Mouse (Mus musculus) kidney, embryonic 15.5 days (tissue): ENCODE data around the gene Pax5. TPM values are rescaled to one million over a fixed set of nuclear protein-coding genes. Genes with fewer than 3 reads are reported as not detected.

Experiments used
- ATAC-seq: fragments of 200-750 bp; cut with Nextera tagmentation; replicated peaks from 2 replicates; pipeline ENCODE4 v1.8.0; 2017; ENCODE audit warnings: moderate TSS enrichment; ENCODE audit not compliant: low FRiP score
- H3K27ac ChIP-seq: fragments of 300-500 bp; sonication (generic); 2 replicates; pipeline ENCODE4 v1.5.1; 2015; ENCODE audit warnings: mild to moderate bottlenecking, inconsistent platforms
- H3K27me3 ChIP-seq: fragments of 300-500 bp; sonication (generic); 2 replicates; pipeline ENCODE4 v1.6.1; 2015; ENCODE audit warnings: inconsistent platforms
- H3K36me3 ChIP-seq: fragments of 300-500 bp; sonication (generic); 2 replicates; pipeline ENCODE4 v1.6.1; 2015; ENCODE audit warnings: inconsistent platforms
- H3K4me1 ChIP-seq: fragments of 300-500 bp; sonication (generic); 2 replicates; pipeline ENCODE4 v1.6.1; 2015; ENCODE audit warnings: inconsistent platforms
- H3K4me2 ChIP-seq: fragments of 300-500 bp; sonication (generic); 2 replicates; pipeline ENCODE4 v1.6.1; 2015; ENCODE audit warnings: moderate library complexity, mild to moderate bottlenecking, inconsistent platforms
- H3K4me3 ChIP-seq: fragments of 300-500 bp; sonication (generic); replicated peaks from 2 replicates; pipeline ENCODE4 v1.5.1; 2015; ENCODE audit warnings: mild to moderate bottlenecking, inconsistent platforms
- H3K9ac ChIP-seq: fragments of 300-500 bp; sonication (generic); 2 replicates; pipeline ENCODE4 v1.6.1; 2015; ENCODE audit warnings: mild to moderate bottlenecking, inconsistent platforms
- H3K9me3 ChIP-seq: fragments of 300-500 bp; sonication (generic); replicated peaks from 2 replicates; pipeline ENCODE4 v1.6.1; 2016; ENCODE audit warnings: inconsistent platforms
- WGBS: fragments of 180-500 bp; shearing (Covaris S2); methylation state at CpG from one replicate; pipeline ENCODE4 v1.1.7; 2015; ENCODE audit warnings: mixed read lengths; 5-methylcytosine and 5-hydroxymethylcytosine counted together
- polyA plus RNA-seq: library from polyadenylated mRNA; unstranded; fragments of >200 nt; fragmentation: Nextera tagmentation; extraction: Ambion mirVana; gene quantifications from 2 replicates; pipeline ENCODE4 v1.2.1, GENCODE M21; 2015

Pax5 gene
- polyA plus RNA-seq, 1 experiment from 2014 or later, result 0.01 TPM

- Histone ChIP-seq H3K4me2 (no peak overlapping the region), H3K4me3 (no peak overlapping the region), H3K9ac (no peak overlapping the region), H3K27ac (no peak overlapping the region), H3K9me3 (no peaks in the 10 kb centered on the region), H3K36me3 (no peaks in the 10 kb centered on the region), H3K27me3 (peaks cover 8% of the 10 kb centered on the region), H3K4me1 (0 out of 2 replicates have a peak, but pooled peaks cover 3% of the 10 kb centered on the region)
- WGBS, result 78% methylated on average over 7 of the region's 7 CpGs
- no peak for ATAC-seq
These were observed 161.3 kb downstream of the Pax5 start for GRCm38 (mm10) chr4:44549029-44549428.

GRCm38 (mm10) chr4:44545669-44546068 lies 164.6 kb downstream of the Pax5 start:
- H3K4me2 ChIP-seq, result no peak overlapping the region
- no peak overlapping the region for H3K27ac ChIP-seq
- H3K27me3 ChIP-seq, result peaks cover 8% of the 10 kb centered on the region; the same call in 1 of the 2 replicates
- H3K4me3 ChIP-seq, result no peak overlapping the region
- H3K9ac ChIP-seq, result no peak overlapping the region
- no peaks in the 10 kb centered on the region for H3K4me1 ChIP-seq
- H3K9me3 ChIP-seq, result no peaks in the 10 kb centered on the region
- WGBS, result 15% methylated on average over 8 of the region's 8 CpGs
- no peaks in the 10 kb centered on the region for H3K36me3 ChIP-seq
- no peak for ATAC-seq

GRCm38 (mm10) chr4:44544495-44544894 lies 165.8 kb downstream of the Pax5 start:
- no peak overlapping the region for H3K9ac ChIP-seq
- H3K4me1 ChIP-seq, result no peaks in the 10 kb centered on the region
- no peaks in the 10 kb centered on the region for H3K36me3 ChIP-seq
- H3K4me3 ChIP-seq, result no peak overlapping the region
- ATAC-seq, result no peak
- no peak overlapping the region for H3K4me2 ChIP-seq
- H3K27ac ChIP-seq, result no peak overlapping the region
- WGBS, result 75% methylated on average over 1 of the region's 1 CpGs
- peaks cover 8% of the 10 kb centered on the region; the same call in 1 of the 2 replicates for H3K27me3 ChIP-seq
- no peaks in the 10 kb centered on the region for H3K9me3 ChIP-seq

- H3K27ac ChIP-seq, result no peak overlapping the region
- no peaks in the 10 kb centered on the region for H3K36me3 ChIP-seq
- WGBS, result 72% methylated on average over 2 of the region's 2 CpGs
- H3K9me3 ChIP-seq, result no peaks in the 10 kb centered on the region
- ATAC-seq, result no peak
- H3K4me2 ChIP-seq, result no peak overlapping the region
- no peak overlapping the region for H3K4me3 ChIP-seq
- H3K9ac ChIP-seq, result no peak overlapping the region
- H3K27me3 ChIP-seq, result peaks cover 8% of the 10 kb centered on the region; the same call in 1 of the 2 replicates
- no peaks in the 10 kb centered on the region for H3K4me1 ChIP-seq
These were observed 166.4 kb downstream of the Pax5 start for GRCm38 (mm10) chr4:44543880-44544279.

GRCm38 (mm10) chr4:44542101-44542500 lies 168.2 kb downstream of the Pax5 start:
- H3K36me3 ChIP-seq, result no peaks in the 10 kb centered on the region
- no peak overlapping the region for H3K4me2 ChIP-seq
- H3K27ac ChIP-seq, result no peak overlapping the region
- H3K9me3 ChIP-seq, result no peaks in the 10 kb centered on the region
- 75% methylated on average over 3 of the region's 3 CpGs for WGBS
- peaks cover 8% of the 10 kb centered on the region; the same call in 1 of the 2 replicates for H3K27me3 ChIP-seq
- no peak overlapping the region for H3K4me3 ChIP-seq
- no peak for ATAC-seq
- H3K9ac ChIP-seq, result no peak overlapping the region
- H3K4me1 ChIP-seq, result peaks cover 5% of the 10 kb centered on the region; the same call in 1 of the 2 replicates

- no peak overlapping the region for H3K9ac ChIP-seq
- no peak overlapping the region for H3K4me2 ChIP-seq
- H3K27me3 ChIP-seq, result no peaks in the 10 kb centered on the region
- no peak overlapping the region for H3K4me3 ChIP-seq
- ATAC-seq, result peak; percentile 71; the same call in 1 of the 2 replicates
- 12% methylated on average over 5 of the region's 5 CpGs for WGBS
- H3K36me3 ChIP-seq, result no peaks in the 10 kb centered on the region
- H3K4me1 ChIP-seq, result peaks cover 7% of the 10 kb centered on the region; the same call in 1 of the 2 replicates
- H3K27ac ChIP-seq, result no peak overlapping the region
- H3K9me3 ChIP-seq, result no peaks in the 10 kb centered on the region
These were observed 171.8 kb downstream of the Pax5 start for GRCm38 (mm10) chr4:44538488-44538887.

GRCm38 (mm10) chr4:44536794-44537193 lies 173.5 kb downstream of the Pax5 start:
- Histone ChIP-seq H3K4me1 (peaks cover 7% of the 10 kb centered on the region; the same call in 1 of the 2 replicates), H3K4me2 (no peak overlapping the region), H3K4me3 (no peak overlapping the region), H3K27ac (no peak overlapping the region), H3K9ac (no peak overlapping the region), H3K9me3 (no peaks in the 10 kb centered on the region), H3K36me3 (no peaks in the 10 kb centered on the region), H3K27me3 (no peaks in the 10 kb centered on the region)
- 89% methylated on average over 4 of the region's 4 CpGs for WGBS
- no peak for ATAC-seq

GRCm38 (mm10) chr4:44535646-44536045 lies 174.6 kb downstream of the Pax5 start:
- ATAC-seq, result no peak
- WGBS, result 96% methylated on average over 4 of the region's 4 CpGs
- H3K4me3 ChIP-seq, result no peak overlapping the region
- H3K36me3 ChIP-seq, result no peaks in the 10 kb centered on the region
- H3K27ac ChIP-seq, result no peak overlapping the region
- H3K9ac ChIP-seq, result no peak overlapping the region
- no peak overlapping the region for H3K4me2 ChIP-seq
- H3K9me3 ChIP-seq, result no peaks in the 10 kb centered on the region
- no peaks in the 10 kb centered on the region for H3K27me3 ChIP-seq
- H3K4me1 ChIP-seq, result peaks cover 7% of the 10 kb centered on the region; the same call in 1 of the 2 replicates

- no peak overlapping the region for H3K4me2 ChIP-seq
- 0 out of 2 replicates have a peak, but pooled peaks cover 4% of the 10 kb centered on the region for H3K4me1 ChIP-seq
- no peak overlapping the region for H3K9ac ChIP-seq
- no peak overlapping the region for H3K4me3 ChIP-seq
- 73% methylated on average over 5 of the region's 5 CpGs for WGBS
- H3K27ac ChIP-seq, result no peak overlapping the region
- no peak for ATAC-seq
- H3K9me3 ChIP-seq, result no peaks in the 10 kb centered on the region
- no peaks in the 10 kb centered on the region for H3K27me3 ChIP-seq
- H3K36me3 ChIP-seq, result no peaks in the 10 kb centered on the region
These were observed 177.0 kb downstream of the Pax5 start for GRCm38 (mm10) chr4:44533286-44533685.

- Histone ChIP-seq H3K4me1 (0 out of 2 replicates have a peak, but pooled peaks cover 2% of the 10 kb centered on the region), H3K27me3 (no peaks in the 10 kb centered on the region), H3K27ac (no peak overlapping the region), H3K36me3 (no peaks in the 10 kb centered on the region), H3K9me3 (no peaks in the 10 kb centered on the region), H3K9ac (no peak overlapping the region), H3K4me3 (no peak overlapping the region), H3K4me2 (no peak overlapping the region)
- WGBS, result 58% methylated on average over 5 of the region's 5 CpGs
- no peak for ATAC-seq
These were observed 177.6 kb downstream of the Pax5 start for GRCm38 (mm10) chr4:44532731-44533130.

- ATAC-seq, result no peak
- Histone ChIP-seq H3K27ac (no peak overlapping the region), H3K4me2 (no peak overlapping the region), H3K9me3 (no peaks in the 10 kb centered on the region), H3K9ac (no peak overlapping the region), H3K27me3 (no peaks in the 10 kb centered on the region), H3K4me3 (no peak overlapping the region), H3K4me1 (no peaks in the 10 kb centered on the region), H3K36me3 (no peaks in the 10 kb centered on the region)
- WGBS, result 86% methylated on average over 3 of the region's 3 CpGs
These were observed 185.0 kb downstream of the Pax5 start for GRCm38 (mm10) chr4:44525336-44525735.

GRCm38 (mm10) chr4:44518923-44519322 lies 191.4 kb downstream of the Pax5 start:
- no peaks in the 10 kb centered on the region for H3K27me3 ChIP-seq
- peaks cover 6% of the 10 kb centered on the region for H3K4me1 ChIP-seq
- H3K4me2 ChIP-seq, result no peak overlapping the region
- H3K27ac ChIP-seq, result no peak overlapping the region
- no peak overlapping the region for H3K4me3 ChIP-seq
- H3K9me3 ChIP-seq, result no peaks in the 10 kb centered on the region
- H3K9ac ChIP-seq, result no peak overlapping the region
- no peak for ATAC-seq
- 45% methylated on average over 11 of the region's 11 CpGs for WGBS
- no peaks in the 10 kb centered on the region for H3K36me3 ChIP-seq

- ATAC-seq, result no peak
- Histone ChIP-seq H3K27ac (no peak overlapping the region), H3K36me3 (no peaks in the 10 kb centered on the region), H3K4me1 (peaks cover 7% of the 10 kb centered on the region), H3K27me3 (peaks cover 13% of the 10 kb centered on the region), H3K9me3 (no peaks in the 10 kb centered on the region), H3K4me2 (no peak overlapping the region), H3K9ac (no peak overlapping the region), H3K4me3 (no peak overlapping the region)
- 80% methylated on average over 4 of the region's 4 CpGs for WGBS
These were observed 196.3 kb downstream of the Pax5 start for GRCm38 (mm10) chr4:44513981-44514380.
